Mouse (Mus musculus) forebrain, embryonic 13.5 days (tissue): Measurements from ENCODE around the gene Lamtor1. TPM values are rescaled to one million over a fixed set of nuclear protein-coding genes. Genes with fewer than 3 reads are reported as not detected.

Source experiments
- microRNA-seq: library from miRNA; unstranded; fragments of <30 nt; microRNA quantifications from one replicate; pipeline ENCODE4, GENCODE M21; 2016
- polyA plus RNA-seq: library from polyadenylated mRNA; unstranded; fragments of >200 nt; fragmentation: Nextera tagmentation; extraction: Ambion mirVana; gene quantifications from 2 replicates; pipeline ENCODE4 v1.2.1, GENCODE M21; 2015

Lamtor1 gene
- polyA plus RNA-seq, 1 experiment from 2014 or later: 152 TPM

Small RNAs within 50 kb of the gene (microRNA-seq; reads per million reads assigned to microRNA genes)
- not detected for gene Gm22655

Other genes starting within 250 kb of the Lamtor1 start
- 35.4 and 40.8 TPM in 2 replicates for gene Clpb, start 242.3 kb upstream of the Lamtor1 start, polyA plus RNA-seq
- 0.10 TPM in 1 of 2 replicates, not detected in the other for gene Phox2a, start 87.6 kb upstream of the Lamtor1 start, polyA plus RNA-seq
- 23.9 and 31.8 TPM in 2 replicates for gene Inppl1, start 67.7 kb upstream of the Lamtor1 start, polyA plus RNA-seq
- gene Folr2, start 48.7 kb upstream of the Lamtor1 start, polyA plus RNA-seq: 0.67 and 0.75 TPM in 2 replicates
- 95.4 and 106 TPM in 2 replicates for gene Anapc15, start 42.2 kb upstream of the Lamtor1 start, polyA plus RNA-seq
- gene Folr1, start 35.1 kb upstream of the Lamtor1 start, polyA plus RNA-seq: 8.6 and 20.1 TPM in 2 replicates
- 0.57 and 0.59 TPM in 2 replicates for gene Tomt, start 455 bp downstream of the Lamtor1 start, polyA plus RNA-seq
- gene Lrrc51, start 28.0 kb downstream of the Lamtor1 start, polyA plus RNA-seq: 8.0 and 11.7 TPM in 2 replicates
- 66.2 and 71.7 TPM in 2 replicates for gene Numa1, start 28.2 kb downstream of the Lamtor1 start, polyA plus RNA-seq
- 4.5 and 4.6 TPM in 2 replicates for gene Il18bp, start 112.8 kb downstream of the Lamtor1 start, polyA plus RNA-seq
- 30.7 TPM in 2 replicates for gene Rnf121, start 159.6 kb downstream of the Lamtor1 start, polyA plus RNA-seq
- gene Xndc1, start 159.6 kb downstream of the Lamtor1 start, polyA plus RNA-seq: 46.3 and 47.3 TPM in 2 replicates
- gene Xntrpc, start 159.8 kb downstream of the Lamtor1 start, polyA plus RNA-seq: 1.8 and 2.1 TPM in 2 replicates
- gene Trpc2, start 177.2 kb downstream of the Lamtor1 start, polyA plus RNA-seq: not detected in 2 replicates
- 0.23 and 0.53 TPM in 2 replicates for gene Art1, start 195.8 kb downstream of the Lamtor1 start, polyA plus RNA-seq
- gene Art5, start 203.6 kb downstream of the Lamtor1 start, polyA plus RNA-seq: 1.3 and 1.7 TPM in 2 replicates
- not detected in 2 replicates for gene Chrna10, start 210.9 kb downstream of the Lamtor1 start, polyA plus RNA-seq